Mouse (Mus musculus) E14TG2a.4 (cell line): ENCODE results near the gene Ctnna3.

Experiments used
- CTCF ChIP-seq: conservative IDR thresholded peaks from 2 replicates; pipeline ENCODE4 v1.5.1; 2014; ENCODE audit warnings: low read length
- NANOG ChIP-seq: IDR thresholded peaks from 2 replicates; pipeline ENCODE4 v1.6.1; 2014; ENCODE audit warnings: borderline replicate concordance, low read length, mixed read lengths
- POU5F1 ChIP-seq: IDR thresholded peaks from 2 replicates; pipeline ENCODE4 v1.6.1; 2014; ENCODE audit warnings: low read length, borderline replicate concordance

DNA sequence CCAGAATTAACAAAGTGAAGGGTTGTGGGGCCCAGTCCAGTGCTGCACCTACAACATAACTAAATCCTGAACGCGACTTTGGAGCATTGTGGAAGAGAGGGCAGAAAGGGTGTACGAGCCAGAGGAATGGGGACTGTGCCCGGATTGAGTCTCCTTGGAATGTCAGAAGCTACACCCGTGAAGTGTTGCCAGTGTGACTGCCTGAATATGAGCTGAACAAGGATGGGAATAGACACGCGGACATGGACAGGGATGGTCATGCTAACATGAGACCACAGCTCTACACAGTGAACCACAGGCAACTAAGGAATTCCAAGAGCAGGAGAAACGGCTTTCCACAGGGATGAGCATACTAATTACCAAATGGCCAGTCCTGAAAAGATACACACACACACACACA is 2.2 kb downstream of the Ctnna3 start:
- TF ChIP-seq CTCF, result no peak
- TF ChIP-seq NANOG, result no peak
- no peak for TF ChIP-seq POU5F1
